Mouse (Mus musculus): ENCODE data around the gene Rpl27.
"Not testable (repeated sequence)": the region's sequence is repeated elsewhere in the genome, so short reads cannot be mapped to it uniquely, and the experiment has no call there.

Rpl27 gene

GRCm38 (mm10) chr11:101468263-101468688 lies 26.2 kb downstream of the Rpl27 start:
- peak in 1 of 2 experiments; percentile 20 for DNase-seq (ENCODE audit: low spot score in 2 of 2)

DNA sequence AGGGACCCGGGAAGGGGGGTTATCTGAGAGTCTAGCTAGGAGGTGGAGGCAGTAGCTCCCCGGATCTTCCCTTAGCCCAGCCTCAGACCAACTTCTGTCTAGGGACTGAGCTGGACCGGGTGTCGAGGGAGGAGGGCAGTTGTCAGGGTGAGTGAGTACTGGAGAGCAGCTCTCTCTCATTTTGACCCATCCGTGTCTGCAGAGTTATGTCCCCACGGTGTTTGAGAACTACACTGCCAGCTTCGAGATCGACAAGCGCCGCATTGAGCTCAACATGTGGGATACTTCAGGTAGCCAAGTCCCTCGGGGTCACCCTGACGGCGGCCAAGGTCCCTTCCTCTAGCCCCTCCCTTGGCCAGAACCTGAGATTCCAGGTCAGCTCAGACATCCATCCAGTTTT lies 26.6 kb downstream of the Rpl27 start:
- no peak for DNase-seq (ENCODE audit: low spot score in 2 of 2)

GRCm38 (mm10) chr11:101469155-101469554 lies 27.1 kb downstream of the Rpl27 start:
- DNase-seq (ENCODE audit: low spot score in 2 of 2), result no peak

DNA sequence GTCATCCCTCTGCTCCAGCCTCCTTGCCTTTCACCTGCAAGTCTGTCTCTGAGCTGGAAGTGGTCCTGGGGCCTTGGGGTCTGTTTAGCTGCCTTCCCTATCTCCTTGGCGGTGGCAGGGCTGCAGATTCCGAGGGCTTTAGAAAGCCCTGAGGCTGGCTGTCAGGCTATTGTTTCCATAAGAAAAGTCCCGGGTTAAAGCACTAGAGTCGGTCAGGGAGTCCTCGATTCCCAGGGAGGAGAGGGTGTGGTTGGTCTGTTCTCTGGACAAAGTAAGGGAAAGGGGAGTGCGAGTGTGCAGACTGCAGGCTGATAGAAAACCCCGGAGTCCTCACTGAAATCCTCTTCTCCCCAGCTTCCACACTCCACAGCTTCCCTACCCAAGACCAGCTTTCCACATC lies 28.1 kb downstream of the Rpl27 start:
- no peak for DNase-seq (ENCODE audit: low spot score in 2 of 2)

DNA sequence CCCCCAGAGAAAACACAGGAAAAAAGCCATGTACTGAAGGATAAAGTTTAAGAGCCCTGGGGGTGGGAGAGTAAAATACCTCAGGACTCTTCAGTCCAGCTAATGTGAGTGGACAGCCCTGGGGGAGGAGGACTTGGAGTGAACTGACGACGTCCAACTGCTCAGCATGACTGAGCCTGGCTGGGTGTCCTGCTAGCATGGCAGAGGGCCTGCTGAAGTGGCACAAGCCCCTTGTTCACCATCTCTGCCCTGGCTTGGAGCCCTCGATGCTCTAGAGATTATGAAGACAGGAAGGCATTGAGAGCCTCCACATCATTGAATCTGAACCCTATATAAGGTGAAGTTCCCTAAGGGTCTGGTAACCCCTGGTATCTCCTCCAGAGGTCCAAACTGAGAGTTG lies 29.8 kb downstream of the Rpl27 start:
- no peak for DNase-seq (ENCODE audit: low spot score in 2 of 2)

- DNase-seq (ENCODE audit: low spot score in 2 of 2), result no peak
Observed at GRCm38 (mm10) chr11:101472336-101472735, 30.2 kb downstream of the Rpl27 start.

DNA sequence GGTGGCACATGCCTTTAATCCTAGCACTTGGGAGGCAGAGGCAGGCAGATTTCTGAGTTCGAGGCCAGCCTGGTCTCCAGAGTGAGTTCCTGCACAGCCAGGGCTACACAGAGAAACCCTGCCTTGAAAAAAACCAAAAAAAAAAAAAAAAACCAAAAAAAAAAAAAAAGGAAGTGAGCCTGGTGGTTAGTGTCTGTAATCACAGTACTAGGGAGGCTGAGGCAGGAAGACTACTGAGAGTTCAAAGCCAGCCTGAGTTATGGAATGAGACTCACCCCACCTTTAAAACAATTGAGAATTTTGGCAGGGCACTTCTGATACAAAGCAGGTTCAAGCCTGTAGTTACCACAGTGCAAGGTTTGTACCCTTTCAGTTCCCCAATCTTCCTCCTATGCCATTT lies 31.6 kb downstream of the Rpl27 start:
- DNase-seq (ENCODE audit: low spot score in 2 of 2), result not testable (repeated sequence)

GRCm38 (mm10) chr11:101474298-101474697 lies 32.2 kb downstream of the Rpl27 start:
- DNase-seq (ENCODE audit: low spot score in 2 of 2), result no peak

- not testable (repeated sequence) for DNase-seq (ENCODE audit: low spot score in 2 of 2)
Observed at GRCm38 (mm10) chr11:101476361-101476760, 34.3 kb downstream of the Rpl27 start.

GRCm38 (mm10) chr11:101477194-101477551 lies 35.1 kb downstream of the Rpl27 start:
- no peak for DNase-seq (ENCODE audit: low spot score in 2 of 2)

DNA sequence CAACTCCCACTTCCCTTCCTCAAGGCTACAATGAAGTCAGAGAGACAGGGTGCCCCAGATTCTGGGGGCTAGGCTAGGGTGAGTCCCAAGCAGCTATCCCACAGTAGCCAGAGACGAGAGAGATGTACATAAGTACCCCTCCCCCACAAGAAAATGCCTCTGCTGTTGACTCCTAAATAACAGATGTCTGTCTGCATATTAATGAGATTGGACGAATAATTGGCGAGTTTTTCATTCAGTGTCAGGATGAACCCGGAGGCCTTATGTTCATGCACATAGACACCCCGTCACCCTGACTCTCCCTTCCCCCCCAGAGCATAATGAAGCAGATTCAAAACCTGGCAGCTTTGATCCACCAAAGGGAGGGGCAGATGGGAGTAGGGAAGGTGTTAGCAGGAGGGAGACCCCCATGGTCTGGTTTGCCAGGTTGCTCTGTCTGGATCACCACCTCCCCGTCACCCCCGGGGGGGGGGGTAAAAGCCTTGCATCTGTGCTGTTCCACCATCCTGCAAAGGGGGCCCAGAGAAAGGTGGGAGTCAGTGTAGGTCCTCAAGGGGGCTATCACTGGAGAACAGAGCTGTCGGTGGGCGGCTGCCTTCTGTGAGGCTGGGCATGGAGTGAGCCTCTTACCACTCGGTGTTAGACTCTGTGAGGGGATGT lies 35.6 kb downstream of the Rpl27 start:
- DNase-seq (ENCODE audit: low spot score in 2 of 2), result no peak

DNA sequence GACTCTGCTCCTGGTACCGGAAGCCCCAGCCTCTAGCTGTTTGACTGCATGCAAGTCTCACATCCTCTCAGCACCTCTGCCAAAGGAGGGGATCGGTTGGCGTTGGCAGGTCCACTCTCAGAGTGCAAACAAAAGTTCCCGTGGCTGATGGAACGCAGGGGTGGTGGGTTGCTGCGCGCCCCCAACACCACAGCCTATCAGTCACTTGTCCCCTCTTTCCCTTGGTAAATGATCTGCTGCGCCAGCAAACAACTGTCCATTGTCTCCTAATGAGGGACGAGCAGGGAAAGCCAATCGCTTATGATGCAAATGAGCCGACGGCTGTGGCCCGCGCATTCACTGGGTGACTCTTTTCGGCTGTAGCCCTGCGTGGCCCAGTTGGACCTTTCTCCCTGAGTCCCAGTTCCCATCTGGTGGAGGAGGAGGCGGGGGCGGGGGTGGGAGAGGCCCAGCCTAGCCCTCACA lies 37.1 kb downstream of the Rpl27 start:
- DNase-seq (ENCODE audit: low spot score in 2 of 2), result no peak

- DNase-seq (ENCODE audit: low spot score in 2 of 2), result no peak
Observed at GRCm38 (mm10) chr11:101480912-101481311, 38.8 kb downstream of the Rpl27 start.

GRCm38 (mm10) chr11:101483804-101484203 lies 41.7 kb downstream of the Rpl27 start:
- no peak for DNase-seq (ENCODE audit: low spot score in 2 of 2)

- DNase-seq (ENCODE audit: low spot score in 2 of 2), result no peak
Observed at GRCm38 (mm10) chr11:101484245-101484644, 42.1 kb downstream of the Rpl27 start.

DNA sequence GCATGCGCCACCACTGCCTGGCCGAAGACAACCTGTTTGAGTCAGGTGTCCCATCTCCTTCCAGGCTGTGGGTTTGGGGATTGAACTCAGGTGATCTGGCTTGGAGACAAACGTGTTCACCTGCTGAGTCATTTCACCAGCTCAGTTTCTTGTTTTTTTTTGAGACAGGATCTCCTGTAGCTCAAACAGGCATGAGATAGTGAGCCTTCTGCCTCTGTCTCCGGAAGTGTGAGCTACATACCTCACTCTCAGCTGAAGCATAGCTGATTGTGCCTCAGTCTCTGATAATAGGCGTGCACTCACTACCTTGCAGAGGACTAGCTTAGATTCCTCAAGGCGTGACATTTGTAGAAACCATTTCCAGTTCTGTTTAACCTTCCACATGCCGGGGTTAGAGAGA lies 42.7 kb downstream of the Rpl27 start:
- DNase-seq (ENCODE audit: low spot score in 2 of 2), result no peak

- DNase-seq (ENCODE audit: low spot score in 2 of 2), result no peak
Observed at GRCm38 (mm10) chr11:101485509-101486028, 43.5 kb downstream of the Rpl27 start.

GRCm38 (mm10) chr11:101486126-101486525 lies 44.0 kb downstream of the Rpl27 start:
- DNase-seq (ENCODE audit: low spot score in 2 of 2), result no peak

All from right cerebral cortex, adult 2 months (tissue).